Mouse (Mus musculus) heart, adult 2 months (tissue): ENCODE results near the gene Foxp1. TPM values are rescaled to one million over a fixed set of nuclear protein-coding genes. Genes with fewer than 3 reads are reported as not detected.

Source experiments
- DNase-seq, 2 experiments: peaks; one replicate each; pipeline ENCODE4 v3.0.0; 2021
- H3K27ac ChIP-seq: fragments of 200-600 bp; 2 replicates; pipeline ENCODE4 v1.8.1; 2022
- H3K27me3 ChIP-seq: fragments of 200-500 bp; 2 replicates; pipeline ENCODE4 v1.6.1; 2012; ENCODE audit warnings: mild to moderate bottlenecking, low read length, inconsistent platforms, mixed read lengths; ENCODE audit not compliant: control insufficient read depth, insufficient read depth
- H3K36me3 ChIP-seq: fragments of 200-500 bp; 2 replicates; pipeline ENCODE4 v1.6.1; 2012; ENCODE audit warnings: low read length, inconsistent platforms; ENCODE audit not compliant: control insufficient read depth, insufficient read depth
- H3K4me1 ChIP-seq: fragments of 200-500 bp; 2 replicates; pipeline ENCODE4 v1.6.1; 2011; ENCODE audit warnings: low read length; ENCODE audit not compliant: control insufficient read depth, insufficient read depth
- H3K4me3 ChIP-seq: fragments of 200-600 bp; 2 replicates; pipeline ENCODE4 v1.8.1; 2022
- H3K79me2 ChIP-seq: fragments of 200-500 bp; replicated peaks from 2 replicates; pipeline ENCODE4 v1.6.1; 2012; ENCODE audit warnings: mild to moderate bottlenecking, inconsistent platforms, low read length, moderate library complexity, mixed read lengths; ENCODE audit not compliant: control insufficient read depth, insufficient read depth
- H3K9ac ChIP-seq: fragments of 200-500 bp; 2 replicates; pipeline ENCODE4 v1.6.1; 2012; ENCODE audit warnings: low read depth, mild to moderate bottlenecking, control low read depth, inconsistent platforms, low read length, mixed read lengths
- CTCF ChIP-seq: fragments of 200-600 bp; IDR thresholded peaks from 2 replicates; pipeline ENCODE4 v1.8.1; 2022; ENCODE audit warnings: antibody characterized with exemption, mild to moderate bottlenecking, moderate library complexity
- EP300 ChIP-seq: fragments of 200-500 bp; IDR thresholded peaks from 2 replicates; pipeline ENCODE4 v1.6.1; 2011; ENCODE audit warnings: low read depth, low read length, control low read depth; ENCODE audit not compliant: insufficient read depth
- POLR2A ChIP-seq: fragments of 200-500 bp; IDR thresholded peaks from 2 replicates; pipeline ENCODE4 v1.6.1; 2011; ENCODE audit warnings: mild to moderate bottlenecking, low read depth, low read length, control low read depth; ENCODE audit not compliant: insufficient read depth
- WGBS: fragments of 180-500 bp; shearing (Covaris S2); methylation state at CpG from one replicate; pipeline ENCODE4 v1.1.7; 2018; 5-methylcytosine and 5-hydroxymethylcytosine counted together
- intact Hi-C: fragments of 180-260 bp; cut with DNase I; formaldehyde crosslinking; loops from one replicate; pipeline ENCODE4 v1.15.1; 2025
- polyA plus RNA-seq: library from polyadenylated mRNA; depleted of rRNA; stranded (reverse); fragments of >200 nt; gene quantifications from 2 replicates; pipeline ENCODE4 v1.2.3, GENCODE M21; 2012
- total RNA-seq, 2 experiments: library from RNA; stranded (reverse); gene quantifications; 2 replicates each; pipeline ENCODE4 v1.2.3; 2021

The Foxp1 gene
- total and polyA plus RNA-seq, 3 experiments: 22.9 to 31.6 (median 26.4) TPM

GRCm38 (mm10) chr6:99011895-99012584 is 510.5 kb downstream of the Foxp1 start:
- Histone ChIP-seq H3K4me1 (peaks cover 16% of the 10 kb centered on the region), H3K9ac (no peak overlapping the region), H3K36me3 (peaks cover 21% of the 10 kb centered on the region), H3K27ac (peak overlapping the region; percentile 72), H3K27me3 (no peaks in the 10 kb centered on the region), H3K79me2 (no peaks in the 10 kb centered on the region), H3K4me3 (no peak overlapping the region)
- 46% methylated on average over 8 of the region's 8 CpGs for WGBS
- no peak for TF ChIP-seq EP300
- TF ChIP-seq POLR2A: 0 out of 2 replicates have a peak, but pooled peaks have one; percentile 37
- intact Hi-C loops: no loop called here
- DNase-seq: peak; percentile 39 to 51

GRCm38 (mm10) chr6:99009771-99010170 is 512.8 kb downstream of the Foxp1 start:
- no peak overlapping the region for H3K9ac ChIP-seq
- no peaks in the 10 kb centered on the region for H3K79me2 ChIP-seq
- peaks cover 19% of the 10 kb centered on the region for H3K36me3 ChIP-seq
- no peak overlapping the region for H3K27ac ChIP-seq
- intact Hi-C loops: no loop called here
- H3K27me3 ChIP-seq: no peaks in the 10 kb centered on the region
- no peak for TF ChIP-seq POLR2A
- TF ChIP-seq EP300: no peak
- no peak for TF ChIP-seq CTCF
- peaks cover 16% of the 10 kb centered on the region for H3K4me1 ChIP-seq
- peak in 1 of 2 experiments; percentile 15 for DNase-seq
- no peak overlapping the region for H3K4me3 ChIP-seq
- 86% methylated on average over 10 of the region's 10 CpGs for WGBS

- H3K9ac ChIP-seq: no peak overlapping the region
- intact Hi-C loops: no loop called here
- peak in 1 of 2 experiments; percentile 26 for DNase-seq
- WGBS: 98% methylated on average over 1 of the region's 1 CpGs
- peaks cover 16% of the 10 kb centered on the region for H3K4me1 ChIP-seq
- TF ChIP-seq POLR2A: no peak
- TF ChIP-seq EP300: no peak
- TF ChIP-seq CTCF: peak; percentile 66
- H3K27me3 ChIP-seq: no peaks in the 10 kb centered on the region
- no peak overlapping the region; the same call in 1 of the 2 replicates for H3K27ac ChIP-seq
- no peaks in the 10 kb centered on the region for H3K79me2 ChIP-seq
- H3K4me3 ChIP-seq: no peak overlapping the region
- H3K36me3 ChIP-seq: peaks cover 15% of the 10 kb centered on the region
These were observed 514.0 kb downstream of the Foxp1 start for GRCm38 (mm10) chr6:99008565-99008964.

- peaks cover 8% of the 10 kb centered on the region for H3K36me3 ChIP-seq
These were observed 515.0 kb downstream of the Foxp1 start for GRCm38 (mm10) chr6:99007542-99007941.

GRCm38 (mm10) chr6:99004255-99004997 is 518.1 kb downstream of the Foxp1 start:
- peaks cover 5% of the 10 kb centered on the region for H3K4me1 ChIP-seq
- 85% methylated on average over 12 of the region's 12 CpGs for WGBS
- H3K4me3 ChIP-seq: no peak overlapping the region
- H3K79me2 ChIP-seq: no peaks in the 10 kb centered on the region; the same call in 1 of the 2 replicates
- H3K36me3 ChIP-seq: peaks cover 9% of the 10 kb centered on the region
- H3K27me3 ChIP-seq: no peaks in the 10 kb centered on the region
- intact Hi-C loops: no loop called here
- TF ChIP-seq CTCF (no peak), EP300 (no peak), POLR2A (no peak)
- DNase-seq: no peak
- no peak overlapping the region for H3K27ac ChIP-seq
- H3K9ac ChIP-seq: no peak overlapping the region

More at GRCm38 (mm10) chr6:99007542-99007941, 515.0 kb downstream of the Foxp1 start:
- 45% methylated on average over 6 of the region's 6 CpGs for WGBS
- H3K79me2 ChIP-seq: no peaks in the 10 kb centered on the region
- H3K4me1 ChIP-seq: peaks cover 10% of the 10 kb centered on the region
- TF ChIP-seq EP300 (no peak), POLR2A (no peak), CTCF (no peak)
- H3K4me3 ChIP-seq: no peak overlapping the region
- H3K27ac ChIP-seq: peak overlapping the region; percentile 36
- DNase-seq: peak; percentile 35 to 60
- H3K9ac ChIP-seq: no peak overlapping the region
- intact Hi-C loops: no loop called here
- no peaks in the 10 kb centered on the region for H3K27me3 ChIP-seq

GRCm38 (mm10) chr6:99003108-99003709 is 519.3 kb downstream of the Foxp1 start:
- H3K36me3 ChIP-seq: peaks cover 9% of the 10 kb centered on the region
- no peak overlapping the region for H3K9ac ChIP-seq
- TF ChIP-seq CTCF (no peak), POLR2A (no peak), EP300 (no peak)
- DNase-seq: no peak
- peaks cover 5% of the 10 kb centered on the region for H3K4me1 ChIP-seq
- H3K4me3 ChIP-seq: no peak overlapping the region
- no peaks in the 10 kb centered on the region; the same call in 1 of the 2 replicates for H3K79me2 ChIP-seq
- H3K27ac ChIP-seq: no peak overlapping the region
- 90% methylated on average over 15 of the region's 15 CpGs for WGBS
- intact Hi-C loops: no loop called here
- no peaks in the 10 kb centered on the region for H3K27me3 ChIP-seq
